Mouse (Mus musculus): Measurements from ENCODE around the gene Eif2a. TPM values are rescaled to one million over a fixed set of nuclear protein-coding genes. Genes with fewer than 3 reads are reported as not detected.

Gene Eif2a
- polyA plus RNA-seq, 1 experiment from 2014 or later = 61.4 TPM

DNA sequence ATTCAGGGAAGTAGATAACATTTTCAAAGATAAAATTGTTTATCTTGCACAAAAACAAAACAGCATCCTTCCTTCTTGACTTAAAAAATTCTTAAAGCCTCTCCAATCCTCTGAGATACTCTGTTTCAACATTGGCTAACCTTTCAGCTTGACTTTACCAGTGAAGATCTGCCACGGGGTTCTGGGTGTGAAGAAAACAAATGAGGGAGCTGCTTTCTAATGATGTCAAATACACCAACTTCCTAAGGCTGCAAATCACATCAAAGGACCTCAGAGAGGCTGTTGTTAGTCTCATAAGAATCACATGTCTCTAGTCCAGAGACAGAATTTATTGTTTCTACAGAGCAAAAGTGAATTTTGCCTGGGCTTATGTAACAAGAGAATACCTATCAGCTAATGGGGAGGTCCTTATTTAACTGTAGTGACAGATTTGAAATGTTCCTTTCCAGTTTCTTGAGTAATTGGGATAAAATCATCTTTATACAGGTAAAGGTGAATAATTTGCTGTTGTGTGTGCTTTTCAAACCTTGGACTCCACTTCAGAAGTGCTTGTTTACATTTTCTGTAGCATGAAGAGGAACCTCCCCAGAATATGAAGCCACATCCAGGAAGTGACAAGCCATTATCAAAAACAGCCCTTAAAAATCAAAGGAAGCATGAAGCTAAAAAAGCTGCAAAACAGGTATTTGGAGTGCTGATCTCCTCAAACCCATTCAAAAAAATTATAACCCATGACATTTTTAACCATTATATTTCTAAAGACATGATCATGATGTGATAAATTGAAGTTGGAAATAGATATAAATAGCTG lies 26.6 kb downstream of the Eif2a start:
- H3K4me1 ChIP-seq (ENCODE audit: insufficient read depth) = no peaks in the 10 kb centered on the region
- H3K4me2 ChIP-seq = no peak overlapping the region
- H3K9ac ChIP-seq = no peak overlapping the region
- WGBS = 50% methylated on average over 1 of the region's 1 CpGs
- TF ChIP-seq CTCF (IDR thresholded peaks at IDR 0.05; ENCODE audit: low read depth) = no peak
- H3K27me3 ChIP-seq (ENCODE audit: insufficient read depth, low read length) = no peaks in the 10 kb centered on the region
- H3K36me3 ChIP-seq (ENCODE audit: insufficient read depth) = peaks cover 68% of the 10 kb centered on the region
- H3K4me3 ChIP-seq (ENCODE audit: low read depth, low read length) = no peak overlapping the region
- no peak overlapping the region for H3K27ac ChIP-seq (ENCODE audit: low read depth)
- ATAC-seq (ENCODE audit: insufficient read depth) = no peak
- H3K9me3 ChIP-seq (ENCODE audit: low read depth, low read length) = no peaks in the 10 kb centered on the region
- no peak for DNase-seq

DNA sequence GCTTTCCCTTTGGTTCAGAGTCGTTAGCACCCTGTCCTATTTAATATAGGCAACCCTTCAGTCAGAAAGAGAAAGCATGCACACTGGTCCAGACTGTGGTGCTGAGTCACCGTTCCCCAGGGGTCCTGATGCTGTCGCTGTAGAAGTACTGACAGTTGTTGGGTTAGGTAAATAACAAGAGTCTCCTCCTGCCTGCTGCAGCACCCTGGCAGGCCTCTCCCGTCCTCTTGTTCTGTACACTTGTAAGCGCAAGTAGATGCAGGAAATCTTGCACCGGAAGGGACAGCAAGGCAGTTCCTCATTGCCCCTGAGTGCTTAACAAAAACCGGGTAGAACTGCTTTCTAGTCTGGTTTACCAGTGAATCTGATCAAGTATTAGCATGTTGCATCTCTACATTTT lies 31.0 kb downstream of the Eif2a start:
- peaks cover 54% of the 10 kb centered on the region for H3K36me3 ChIP-seq (ENCODE audit: insufficient read depth)
- H3K27me3 ChIP-seq (ENCODE audit: insufficient read depth, low read length) = no peaks in the 10 kb centered on the region
- DNase-seq (no peak), ATAC-seq (ENCODE audit: insufficient read depth) (no peak)
- no peak overlapping the region for H3K4me3 ChIP-seq (ENCODE audit: low read depth, low read length)
- TF ChIP-seq CTCF (IDR thresholded peaks at IDR 0.05; ENCODE audit: low read depth) = no peak
- no peak overlapping the region for H3K4me2 ChIP-seq
- no peak overlapping the region for H3K9ac ChIP-seq
- no peaks in the 10 kb centered on the region for H3K9me3 ChIP-seq (ENCODE audit: low read depth, low read length)
- WGBS = 84% methylated on average over 7 of the region's 7 CpGs
- no peak overlapping the region for H3K27ac ChIP-seq (ENCODE audit: low read depth)
- no peaks in the 10 kb centered on the region for H3K4me1 ChIP-seq (ENCODE audit: insufficient read depth)

DNA sequence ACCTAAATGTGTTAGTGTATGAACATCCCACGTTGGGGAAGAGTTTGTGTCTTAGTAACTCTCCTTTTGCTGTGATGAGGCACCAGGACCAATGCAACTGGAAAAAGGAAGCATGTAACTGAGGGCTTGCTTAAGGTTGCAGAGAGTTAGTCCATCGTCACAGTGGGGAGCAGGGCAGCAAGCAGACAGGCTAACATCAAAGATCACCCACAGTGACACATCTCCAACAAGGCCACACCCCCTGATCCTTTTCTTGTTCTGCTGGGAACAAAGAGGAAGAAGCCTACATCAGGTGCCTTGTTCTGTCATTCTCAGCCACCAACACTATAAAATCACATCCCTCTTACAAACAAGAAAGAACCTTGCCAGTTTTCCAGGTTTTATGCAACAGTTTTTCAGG lies 34.3 kb downstream of the Eif2a start:
- 43% methylated on average over 2 of the region's 2 CpGs for WGBS
- Histone ChIP-seq H3K27ac (ENCODE audit: low read depth) (no peak overlapping the region), H3K9me3 (ENCODE audit: low read depth, low read length) (no peaks in the 10 kb centered on the region), H3K36me3 (ENCODE audit: insufficient read depth) (peaks cover 31% of the 10 kb centered on the region), H3K4me2 (no peak overlapping the region), H3K4me3 (ENCODE audit: low read depth, low read length) (no peak overlapping the region), H3K4me1 (ENCODE audit: insufficient read depth) (no peaks in the 10 kb centered on the region), H3K9ac (no peak overlapping the region), H3K27me3 (ENCODE audit: insufficient read depth, low read length) (no peaks in the 10 kb centered on the region)
- ATAC-seq (ENCODE audit: insufficient read depth) (no peak), DNase-seq (no peak)
- no peak for TF ChIP-seq CTCF (IDR thresholded peaks at IDR 0.05; ENCODE audit: low read depth)

DNA sequence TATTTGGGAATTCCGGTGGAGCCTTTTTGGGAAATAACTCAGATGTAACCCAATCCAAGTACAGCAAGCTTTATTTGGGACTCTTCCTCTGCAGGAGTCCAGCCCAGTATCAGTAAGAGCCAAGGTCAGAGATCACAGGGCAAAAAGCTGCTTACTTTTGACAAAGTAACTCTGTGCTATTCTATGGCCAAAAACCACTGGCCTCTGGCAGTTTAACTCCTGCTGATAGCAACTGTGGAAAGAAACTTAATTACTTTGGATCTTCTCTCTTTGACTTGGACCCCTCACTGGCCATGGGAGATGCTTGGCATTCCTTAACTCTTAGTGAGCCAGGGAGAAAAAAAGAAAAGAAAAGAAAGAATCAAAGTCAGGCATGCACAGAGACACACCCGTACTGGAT lies 35.8 kb downstream of the Eif2a start:
- no peaks in the 10 kb centered on the region for H3K27me3 ChIP-seq (ENCODE audit: insufficient read depth, low read length)
- ATAC-seq (ENCODE audit: insufficient read depth) = no peak
- H3K9me3 ChIP-seq (ENCODE audit: low read depth, low read length) = no peaks in the 10 kb centered on the region
- H3K9ac ChIP-seq = no peak overlapping the region
- H3K4me2 ChIP-seq = no peak overlapping the region
- H3K36me3 ChIP-seq (ENCODE audit: insufficient read depth) = peaks cover 16% of the 10 kb centered on the region
- no peak overlapping the region for H3K4me3 ChIP-seq (ENCODE audit: low read depth, low read length)
- H3K27ac ChIP-seq (ENCODE audit: low read depth) = no peak overlapping the region
- WGBS = 54% methylated on average over 2 of the region's 2 CpGs
- no peak for DNase-seq
- no peaks in the 10 kb centered on the region for H3K4me1 ChIP-seq (ENCODE audit: insufficient read depth)
- no peak for TF ChIP-seq CTCF (IDR thresholded peaks at IDR 0.05; ENCODE audit: low read depth)

DNA sequence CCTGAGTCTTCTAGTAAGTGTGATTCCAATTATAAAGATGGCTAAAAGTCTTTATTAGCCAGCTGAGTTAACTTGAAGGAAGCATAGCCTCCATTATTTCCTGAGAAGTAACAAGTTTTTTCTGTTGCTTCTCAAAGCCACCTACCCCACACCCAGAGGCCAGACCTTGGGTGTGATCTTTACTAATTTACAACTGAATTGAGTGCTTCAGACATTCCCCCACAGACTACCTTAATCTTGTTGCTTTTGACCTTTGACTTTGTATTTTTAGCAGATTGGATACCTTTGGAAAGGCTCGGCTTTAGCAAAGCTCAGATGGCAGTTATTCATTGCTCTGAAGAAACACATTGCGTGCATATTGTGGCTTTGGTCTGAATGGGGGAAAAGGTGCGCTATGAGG lies 45.2 kb downstream of the Eif2a start:
- Histone ChIP-seq H3K4me1 (ENCODE audit: insufficient read depth) (no peaks in the 10 kb centered on the region), H3K9me3 (ENCODE audit: low read depth, low read length) (no peaks in the 10 kb centered on the region), H3K9ac (no peak overlapping the region), H3K4me2 (no peak overlapping the region), H3K36me3 (ENCODE audit: insufficient read depth) (no peaks in the 10 kb centered on the region), H3K27ac (ENCODE audit: low read depth) (no peak overlapping the region), H3K4me3 (ENCODE audit: low read depth, low read length) (no peak overlapping the region), H3K27me3 (ENCODE audit: insufficient read depth, low read length) (no peaks in the 10 kb centered on the region)
- 80% methylated on average over 3 of the region's 3 CpGs for WGBS
- no peak for TF ChIP-seq CTCF (IDR thresholded peaks at IDR 0.05; ENCODE audit: low read depth)
- DNase-seq = no peak
- no peak for ATAC-seq (ENCODE audit: insufficient read depth)

DNA sequence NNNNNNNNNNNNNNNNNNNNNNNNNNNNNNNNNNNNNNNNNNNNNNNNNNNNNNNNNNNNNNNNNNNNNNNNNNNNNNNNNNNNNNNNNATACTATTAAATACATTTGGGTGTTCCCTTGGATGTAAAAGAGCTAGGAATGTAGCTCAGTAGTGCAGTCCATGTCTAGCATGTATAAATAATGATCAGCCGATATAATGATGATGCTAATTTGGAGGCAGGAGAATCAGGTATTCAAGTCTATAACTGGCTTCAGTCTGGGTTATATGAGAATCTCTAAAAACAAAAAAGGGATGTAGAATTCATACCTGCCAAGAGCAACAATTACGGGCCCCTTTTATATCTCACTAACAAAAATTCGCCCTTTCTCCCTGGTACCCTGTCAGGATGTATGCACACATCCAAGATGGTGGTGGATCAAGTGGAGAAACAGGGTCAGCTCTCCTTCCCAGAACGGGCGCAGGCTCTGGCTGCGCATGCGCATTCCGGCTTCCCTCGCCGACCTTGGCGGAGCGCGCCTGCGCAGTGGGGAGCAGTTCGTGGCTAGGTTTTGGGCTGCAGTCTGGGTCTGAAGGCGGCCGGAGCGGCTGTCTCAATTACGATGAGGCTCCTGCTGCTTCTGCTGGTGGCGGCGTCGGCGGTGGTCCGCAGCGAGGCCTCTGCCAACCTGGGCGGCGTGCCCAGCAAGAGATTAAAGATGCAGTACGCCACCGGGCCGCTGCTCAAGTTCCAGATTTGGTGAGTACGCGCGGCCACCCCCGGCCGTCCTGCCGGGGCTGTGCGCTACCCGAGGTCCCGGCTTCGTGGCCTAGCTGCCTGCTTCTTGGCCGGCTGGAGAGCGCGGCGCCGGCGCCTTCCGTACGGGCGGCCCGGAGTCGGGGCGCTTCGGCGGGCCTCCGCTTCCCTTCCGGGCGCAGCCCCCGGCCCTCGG lies 50.8 kb downstream of the Eif2a start, which contains the start of gene Selenot:
Gene Selenot (plus strand): TSS at position 500 of the 930 bp plus-strand sequence.
- no peaks in the 10 kb centered on the region for H3K9me3 ChIP-seq (ENCODE audit: low read depth, low read length)
- peak within 1 kb of the TSS; percentile 98 for H3K9ac ChIP-seq
- H3K4me3 ChIP-seq (ENCODE audit: low read depth, low read length) = peak within 1 kb of the TSS; percentile 88
- 1% methylated on average over 58 of the region's 59 CpGs for WGBS
- peaks cover 7% of the 10 kb centered on the region; the same call in 1 of the 2 replicates for H3K36me3 ChIP-seq (ENCODE audit: insufficient read depth)
- H3K4me2 ChIP-seq = peak within 1 kb of the TSS; percentile 56
- H3K27me3 ChIP-seq (ENCODE audit: insufficient read depth, low read length) = no peaks in the 10 kb centered on the region
- ATAC-seq (ENCODE audit: insufficient read depth) (peak; percentile 97), DNase-seq (peak; percentile 98)
- no peaks in the 10 kb centered on the region for H3K4me1 ChIP-seq (ENCODE audit: insufficient read depth)
- TF ChIP-seq CTCF (IDR thresholded peaks at IDR 0.05; ENCODE audit: low read depth) = no peak
- H3K27ac ChIP-seq (ENCODE audit: low read depth) = peak within 1 kb of the TSS; percentile 100

DNA sequence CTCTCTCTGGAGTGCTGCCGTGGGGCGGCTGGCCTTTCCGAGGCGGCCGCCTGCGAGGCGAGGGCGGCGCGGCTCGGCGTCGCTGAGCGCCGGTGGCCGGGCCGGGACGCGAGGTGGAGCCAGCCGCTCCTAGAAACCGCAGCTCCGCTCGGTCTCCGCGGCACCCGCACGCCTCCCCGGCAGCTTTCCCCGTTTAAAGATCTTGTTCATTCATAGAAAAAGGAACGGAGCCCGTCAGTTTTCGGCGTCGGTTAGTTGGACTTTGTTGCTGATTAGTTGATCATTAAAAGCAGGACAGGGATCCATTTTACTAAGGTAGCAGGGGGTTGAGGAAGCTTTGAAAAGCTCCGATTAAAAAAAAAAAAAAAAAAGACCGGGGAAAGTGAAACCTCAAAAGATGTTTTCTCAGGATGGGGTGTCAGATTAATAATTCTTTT lies 51.5 kb downstream of the Eif2a start:
- ATAC-seq (ENCODE audit: insufficient read depth) (peak; percentile 79), DNase-seq (peak; percentile 67)
- H3K4me1 ChIP-seq (ENCODE audit: insufficient read depth) = no peaks in the 10 kb centered on the region
- TF ChIP-seq CTCF (IDR thresholded peaks at IDR 0.05; ENCODE audit: low read depth) = no peak
- peak overlapping the region; percentile 88 for H3K4me3 ChIP-seq (ENCODE audit: low read depth, low read length)
- peaks cover 7% of the 10 kb centered on the region; the same call in 1 of the 2 replicates for H3K36me3 ChIP-seq (ENCODE audit: insufficient read depth)
- H3K9ac ChIP-seq = peak overlapping the region; percentile 98
- H3K4me2 ChIP-seq = peak overlapping the region; percentile 56
- H3K27me3 ChIP-seq (ENCODE audit: insufficient read depth, low read length) = no peaks in the 10 kb centered on the region
- H3K27ac ChIP-seq (ENCODE audit: low read depth) = peak overlapping the region; percentile 100
- WGBS = 1% methylated on average over 35 of the region's 36 CpGs
- no peaks in the 10 kb centered on the region for H3K9me3 ChIP-seq (ENCODE audit: low read depth, low read length)

All from lung, embryonic 14.5 days (tissue).